Mouse (Mus musculus) liver, embryonic 15.5 days (tissue): ENCODE data around the gene Gdf9. TPM values are rescaled to one million over a fixed set of nuclear protein-coding genes. Genes with fewer than 3 reads are reported as not detected.
"Not testable (repeated sequence)": the region's sequence is repeated elsewhere in the genome, so short reads cannot be mapped to it uniquely, and the experiment has no call there.

Experiments used
- ATAC-seq: fragments of 200-750 bp; cut with Nextera tagmentation; 2 replicates; pipeline ENCODE4 v1.8.0; 2017; ENCODE audit warnings: moderate number of reproducible peaks, mild to moderate bottlenecking, moderate library complexity; ENCODE audit not compliant: insufficient read depth
- H3K27ac ChIP-seq: fragments of 300-500 bp; sonication (generic); replicated peaks from 2 replicates; pipeline ENCODE4 v1.5.1; 2015; ENCODE audit warnings: mild to moderate bottlenecking, inconsistent platforms
- H3K27me3 ChIP-seq: fragments of 300-500 bp; sonication (generic); 2 replicates; pipeline ENCODE4 v1.6.1; 2015; ENCODE audit warnings: mild to moderate bottlenecking, inconsistent platforms
- H3K36me3 ChIP-seq: fragments of 300-500 bp; sonication (generic); replicated peaks from 2 replicates; pipeline ENCODE4 v1.6.1; 2015; ENCODE audit warnings: moderate library complexity, mild to moderate bottlenecking, inconsistent platforms
- H3K4me1 ChIP-seq: fragments of 300-500 bp; sonication (generic); replicated peaks from 2 replicates; pipeline ENCODE4 v1.6.1; 2015; ENCODE audit warnings: inconsistent platforms
- H3K4me2 ChIP-seq: fragments of 300-500 bp; sonication (generic); 2 replicates; pipeline ENCODE4 v1.6.1; 2015; ENCODE audit warnings: moderate library complexity, mild to moderate bottlenecking, inconsistent platforms
- H3K4me3 ChIP-seq: fragments of 300-500 bp; sonication (generic); replicated peaks from 2 replicates; pipeline ENCODE4 v1.5.1; 2015; ENCODE audit warnings: mild to moderate bottlenecking, inconsistent platforms
- H3K9ac ChIP-seq: fragments of 300-500 bp; sonication (generic); 2 replicates; pipeline ENCODE4 v1.6.1; 2015; ENCODE audit warnings: moderate library complexity, mild to moderate bottlenecking, inconsistent platforms
- H3K9me3 ChIP-seq: fragments of 300-500 bp; sonication (generic); replicated peaks from 2 replicates; pipeline ENCODE4 v1.6.1; 2016; ENCODE audit warnings: inconsistent platforms
- WGBS: fragments of 180-500 bp; shearing (Covaris S2); methylation state at CpG from one replicate; pipeline ENCODE4 v1.1.7; 2015; ENCODE audit warnings: mixed read lengths; ENCODE audit not compliant: insufficient replicate concordance; 5-methylcytosine and 5-hydroxymethylcytosine counted together
- polyA plus RNA-seq: library from polyadenylated mRNA; unstranded; fragments of >200 nt; fragmentation: Nextera tagmentation; extraction: Ambion mirVana; gene quantifications from 2 replicates; pipeline ENCODE4 v1.2.1, GENCODE M21; 2015

Gdf9 gene
- polyA plus RNA-seq, 1 experiment from 2014 or later = 0.24 TPM

GRCm38 (mm10) chr11:53426914-53427313 lies 3.9 kb upstream of the Gdf9 start:
- not testable (repeated sequence) for ATAC-seq, H3K4me3 ChIP-seq, H3K27ac ChIP-seq, H3K27me3 ChIP-seq, H3K9ac ChIP-seq, H3K9me3 ChIP-seq, H3K4me2 ChIP-seq
- WGBS = 67% methylated on average over 3 of the region's 3 CpGs
- Histone ChIP-seq H3K4me1 (peaks cover 29% of the 10 kb centered on the region), H3K36me3 (peaks cover 14% of the 10 kb centered on the region)

- ATAC-seq = no peak
- H3K36me3 ChIP-seq = peaks cover 14% of the 10 kb centered on the region
- 68% methylated on average over 3 of the region's 3 CpGs for WGBS
- H3K27me3 ChIP-seq = no peaks in the 10 kb centered on the region
- H3K9ac ChIP-seq = no peak overlapping the region
- peaks cover 41% of the 10 kb centered on the region for H3K4me1 ChIP-seq
- H3K9me3 ChIP-seq = no peaks in the 10 kb centered on the region
- H3K27ac ChIP-seq = no peak overlapping the region
- no peak overlapping the region for H3K4me3 ChIP-seq
- H3K4me2 ChIP-seq = no peak overlapping the region
Measured at GRCm38 (mm10) chr11:53427993-53428715, 2.7 kb upstream of the Gdf9 start.

GRCm38 (mm10) chr11:53428716-53429057 lies 2.1 kb upstream of the Gdf9 start:
- H3K4me3 ChIP-seq = no peak overlapping the region
- peaks cover 14% of the 10 kb centered on the region for H3K36me3 ChIP-seq
- WGBS = 82% methylated on average over 5 of the region's 5 CpGs
- no peak for ATAC-seq
- no peak overlapping the region for H3K9ac ChIP-seq
- no peak overlapping the region for H3K4me2 ChIP-seq
- H3K27ac ChIP-seq = no peak overlapping the region
- H3K4me1 ChIP-seq = peaks cover 47% of the 10 kb centered on the region
- no peaks in the 10 kb centered on the region for H3K9me3 ChIP-seq
- H3K27me3 ChIP-seq = no peaks in the 10 kb centered on the region

- no peaks in the 10 kb centered on the region for H3K9me3 ChIP-seq
- peaks cover 48% of the 10 kb centered on the region for H3K4me1 ChIP-seq
- ATAC-seq = no peak
- 0 out of 2 replicates have a peak overlapping the region, but pooled peaks have one; percentile 90 for H3K27ac ChIP-seq
- no peaks in the 10 kb centered on the region for H3K27me3 ChIP-seq
- H3K4me2 ChIP-seq = peak overlapping the region; percentile 87
- peak overlapping the region; percentile 96 for H3K4me3 ChIP-seq
- no peak overlapping the region for H3K9ac ChIP-seq
- peaks cover 14% of the 10 kb centered on the region for H3K36me3 ChIP-seq
Measured at GRCm38 (mm10) chr11:53429182-53429581, 1.6 kb upstream of the Gdf9 start.

GRCm38 (mm10) chr11:53430300-53430669 lies 538 bp upstream of the Gdf9 start:
- Histone ChIP-seq H3K4me2 (peak overlapping the region; percentile 87), H3K9me3 (no peaks in the 10 kb centered on the region), H3K36me3 (peaks cover 14% of the 10 kb centered on the region), H3K27ac (peak overlapping the region; percentile 90), H3K9ac (peak overlapping the region; percentile 87), H3K4me3 (peak overlapping the region; percentile 96), H3K27me3 (no peaks in the 10 kb centered on the region), H3K4me1 (peaks cover 48% of the 10 kb centered on the region)
- peak; percentile 29 for ATAC-seq
- WGBS = under 1% methylated on average over 34 of the region's 34 CpGs

GRCm38 (mm10) chr11:53431347-53432056 lies 679 bp downstream of the Gdf9 start:
- Histone ChIP-seq H3K4me3 (peak overlapping the region; percentile 96), H3K4me1 (peaks cover 55% of the 10 kb centered on the region), H3K9me3 (no peaks in the 10 kb centered on the region), H3K27ac (peak overlapping the region; percentile 90), H3K27me3 (no peaks in the 10 kb centered on the region), H3K4me2 (peak overlapping the region; percentile 87), H3K36me3 (peaks cover 14% of the 10 kb centered on the region), H3K9ac (peak overlapping the region; percentile 28; the same call in 1 of the 2 replicates)
- WGBS = 5% methylated on average over 9 of the region's 9 CpGs
- ATAC-seq = peak; percentile 18

GRCm38 (mm10) chr11:53433057-53433456 lies 2.2 kb downstream of the Gdf9 start:
- no peak overlapping the region for H3K9ac ChIP-seq
- 17% methylated on average over 6 of the region's 6 CpGs for WGBS
- peaks cover 55% of the 10 kb centered on the region for H3K4me1 ChIP-seq
- no peak for ATAC-seq
- H3K4me2 ChIP-seq = peak overlapping the region; percentile 38
- H3K36me3 ChIP-seq = peaks cover 11% of the 10 kb centered on the region
- H3K4me3 ChIP-seq = no peak overlapping the region
- H3K9me3 ChIP-seq = no peaks in the 10 kb centered on the region
- H3K27me3 ChIP-seq = no peaks in the 10 kb centered on the region
- H3K27ac ChIP-seq = 0 out of 2 replicates have a peak overlapping the region, but pooled peaks have one; percentile 19

GRCm38 (mm10) chr11:53435504-53435903 lies 4.7 kb downstream of the Gdf9 start:
- Histone ChIP-seq H3K4me1 (peaks cover 38% of the 10 kb centered on the region), H3K27me3 (no peaks in the 10 kb centered on the region), H3K9ac (no peak overlapping the region), H3K36me3 (no peaks in the 10 kb centered on the region), H3K4me3 (no peak overlapping the region), H3K27ac (no peak overlapping the region), H3K4me2 (no peak overlapping the region), H3K9me3 (no peaks in the 10 kb centered on the region)
- ATAC-seq = no peak
- 48% methylated on average over 8 of the region's 8 CpGs for WGBS

- Histone ChIP-seq H3K4me3 (no peak overlapping the region), H3K4me1 (peaks cover 32% of the 10 kb centered on the region), H3K27ac (no peak overlapping the region), H3K4me2 (no peak overlapping the region), H3K9me3 (no peaks in the 10 kb centered on the region), H3K27me3 (no peaks in the 10 kb centered on the region), H3K36me3 (no peaks in the 10 kb centered on the region), H3K9ac (no peak overlapping the region)
- 62% methylated on average over 6 of the region's 6 CpGs for WGBS
- ATAC-seq = no peak
Measured at GRCm38 (mm10) chr11:53436338-53436737, 5.5 kb downstream of the Gdf9 start.

- peaks cover 23% of the 10 kb centered on the region for H3K4me1 ChIP-seq
- H3K4me2 ChIP-seq = peak overlapping the region; percentile 13; the same call in 1 of the 2 replicates
- 0 out of 2 replicates have a peak overlapping the region, but pooled peaks have one; percentile 8 for H3K9ac ChIP-seq
- H3K36me3 ChIP-seq = no peaks in the 10 kb centered on the region
- no peaks in the 10 kb centered on the region for H3K9me3 ChIP-seq
- 3% methylated on average over 12 of the region's 12 CpGs for WGBS
- H3K27me3 ChIP-seq = no peaks in the 10 kb centered on the region
- ATAC-seq = no peak
- no peak overlapping the region for H3K27ac ChIP-seq
- no peak overlapping the region for H3K4me3 ChIP-seq
Measured at GRCm38 (mm10) chr11:53441921-53442320, 11.1 kb downstream of the Gdf9 start.

- no peaks in the 10 kb centered on the region for H3K9me3 ChIP-seq
- 0 out of 2 replicates have a peak, but pooled peaks have one; percentile 17 for ATAC-seq
- no peak overlapping the region for H3K4me3 ChIP-seq
Measured at GRCm38 (mm10) chr11:53443861-53444260, 13.0 kb downstream of the Gdf9 start.

More at GRCm38 (mm10) chr11:53443861-53444260, 13.0 kb downstream of the Gdf9 start:
- Histone ChIP-seq H3K27ac (no peak overlapping the region), H3K4me2 (peak overlapping the region; percentile 18), H3K27me3 (no peaks in the 10 kb centered on the region), H3K36me3 (no peaks in the 10 kb centered on the region), H3K9ac (no peak overlapping the region), H3K4me1 (peaks cover 27% of the 10 kb centered on the region)
- WGBS = 12% methylated on average over 6 of the region's 6 CpGs
